Mouse (Mus musculus): ENCODE measurements around the gene Nubp2. TPM values are rescaled to one million over a fixed set of nuclear protein-coding genes. Genes with fewer than 3 reads are reported as not detected.

The Nubp2 gene
- 41.3 and 51.3 TPM in 2 replicates for polyA plus RNA-seq (2015; fragmentation: Nextera tagmentation; extraction: Ambion mirVana)

- Histone ChIP-seq H3K4me3 (ENCODE audit: low read depth, low read length) (peak within 1 kb of the TSS; percentile 88), H3K36me3 (ENCODE audit: insufficient read depth, low read length) (peaks cover 12% of the 10 kb centered on the region; the same call in 1 of the 2 replicates), H3K4me2 (replicated peaks; ENCODE audit: low read depth, low read length) (peak within 1 kb of the TSS; percentile 87), H3K9me3 (ENCODE audit: low read length) (no peaks in the 10 kb centered on the region), H3K9ac (replicated peaks; ENCODE audit: low read depth) (peak within 1 kb of the TSS; percentile 86), H3K27me3 (replicated peaks; ENCODE audit: insufficient read depth, low read length) (no peaks in the 10 kb centered on the region), H3K27ac (ENCODE audit: low read length) (peak within 1 kb of the TSS; percentile 82), H3K4me1 (ENCODE audit: insufficient read depth, low read depth, low read length) (peaks cover 20% of the 10 kb centered on the region)
- peak; percentile 100 for DNase-seq (ENCODE audit: low spot score)
- peak; percentile 97 for ATAC-seq
- under 1% methylated on average over 69 of the region's 69 CpGs for WGBS
- peak; percentile 46 for TF ChIP-seq CTCF (IDR thresholded peaks at IDR 0.05)
- TF ChIP-seq EP300 (IDR thresholded peaks at IDR 0.05): peak; percentile 78
These were observed at the start of gene Nubp2, which contains the start of gene Spsb3 for GRCm38 (mm10) chr17:24886134-24886931. Gene Nubp2 (minus strand): TSS chr17:24886349. Gene Spsb3 (plus strand): TSS chr17:24886643.

- Histone ChIP-seq H3K27ac (ENCODE audit: low read length) (no peak overlapping the region), H3K36me3 (ENCODE audit: insufficient read depth, low read length) (no peaks in the 10 kb centered on the region), H3K9ac (replicated peaks; ENCODE audit: low read depth) (peak overlapping the region; percentile 79), H3K4me3 (ENCODE audit: low read depth, low read length) (peak overlapping the region; percentile 68), H3K27me3 (replicated peaks; ENCODE audit: insufficient read depth, low read length) (no peaks in the 10 kb centered on the region), H3K9me3 (ENCODE audit: low read length) (no peaks in the 10 kb centered on the region), H3K4me1 (ENCODE audit: insufficient read depth, low read depth, low read length) (peaks cover 9% of the 10 kb centered on the region), H3K4me2 (replicated peaks; ENCODE audit: low read depth, low read length) (peak overlapping the region; percentile 82)
- DNase-seq (ENCODE audit: low spot score): no peak
- no peak for TF ChIP-seq EP300 (IDR thresholded peaks at IDR 0.05)
- TF ChIP-seq CTCF (IDR thresholded peaks at IDR 0.05): no peak
- ATAC-seq: no peak
These were observed 49.5 kb upstream of the Nubp2 start for GRCm38 (mm10) chr17:24935666-24936065.

- Histone ChIP-seq H3K4me2 (replicated peaks; ENCODE audit: low read depth, low read length) (no peak overlapping the region), H3K4me1 (ENCODE audit: insufficient read depth, low read depth, low read length) (peaks cover 9% of the 10 kb centered on the region), H3K27me3 (replicated peaks; ENCODE audit: insufficient read depth, low read length) (no peaks in the 10 kb centered on the region), H3K9me3 (ENCODE audit: low read length) (no peaks in the 10 kb centered on the region), H3K4me3 (ENCODE audit: low read depth, low read length) (no peak overlapping the region), H3K36me3 (ENCODE audit: insufficient read depth, low read length) (no peaks in the 10 kb centered on the region), H3K27ac (ENCODE audit: low read length) (no peak overlapping the region), H3K9ac (replicated peaks; ENCODE audit: low read depth) (peak overlapping the region; percentile 79; the same call in 1 of the 2 replicates)
- WGBS: 55% methylated on average over 4 of the region's 4 CpGs
- DNase-seq (ENCODE audit: low spot score): no peak
- no peak for TF ChIP-seq CTCF (IDR thresholded peaks at IDR 0.05)
- TF ChIP-seq EP300 (IDR thresholded peaks at IDR 0.05): no peak
- ATAC-seq: no peak
These were observed 48.8 kb upstream of the Nubp2 start for GRCm38 (mm10) chr17:24934926-24935325.

GRCm38 (mm10) chr17:24933163-24933562 lies 47.0 kb upstream of the Nubp2 start:
- Histone ChIP-seq H3K4me2 (replicated peaks; ENCODE audit: low read depth, low read length) (no peak overlapping the region), H3K9me3 (ENCODE audit: low read length) (no peaks in the 10 kb centered on the region), H3K36me3 (ENCODE audit: insufficient read depth, low read length) (no peaks in the 10 kb centered on the region), H3K27ac (ENCODE audit: low read length) (no peak overlapping the region), H3K9ac (replicated peaks; ENCODE audit: low read depth) (no peak overlapping the region), H3K4me1 (ENCODE audit: insufficient read depth, low read depth, low read length) (peaks cover 9% of the 10 kb centered on the region), H3K4me3 (ENCODE audit: low read depth, low read length) (no peak overlapping the region), H3K27me3 (replicated peaks; ENCODE audit: insufficient read depth, low read length) (no peaks in the 10 kb centered on the region)
- TF ChIP-seq CTCF (IDR thresholded peaks at IDR 0.05): no peak
- no peak for TF ChIP-seq EP300 (IDR thresholded peaks at IDR 0.05)
- DNase-seq (ENCODE audit: low spot score) (no peak), ATAC-seq (no peak)
- 78% methylated on average over 4 of the region's 4 CpGs for WGBS

GRCm38 (mm10) chr17:24932431-24932830 lies 46.3 kb upstream of the Nubp2 start:
- 88% methylated on average over 4 of the region's 4 CpGs for WGBS
- Histone ChIP-seq H3K9me3 (ENCODE audit: low read length) (no peaks in the 10 kb centered on the region), H3K4me1 (ENCODE audit: insufficient read depth, low read depth, low read length) (peaks cover 9% of the 10 kb centered on the region), H3K9ac (replicated peaks; ENCODE audit: low read depth) (no peak overlapping the region), H3K4me3 (ENCODE audit: low read depth, low read length) (no peak overlapping the region), H3K4me2 (replicated peaks; ENCODE audit: low read depth, low read length) (no peak overlapping the region), H3K27me3 (replicated peaks; ENCODE audit: insufficient read depth, low read length) (no peaks in the 10 kb centered on the region), H3K27ac (ENCODE audit: low read length) (no peak overlapping the region), H3K36me3 (ENCODE audit: insufficient read depth, low read length) (no peaks in the 10 kb centered on the region)
- TF ChIP-seq CTCF (IDR thresholded peaks at IDR 0.05) (no peak), EP300 (IDR thresholded peaks at IDR 0.05) (no peak)
- no peak for DNase-seq (ENCODE audit: low spot score)
- no peak for ATAC-seq

- Histone ChIP-seq H3K36me3 (ENCODE audit: insufficient read depth, low read length) (0 out of 2 replicates have a peak, but pooled peaks cover 4% of the 10 kb centered on the region), H3K27ac (ENCODE audit: low read length) (no peak overlapping the region), H3K4me1 (ENCODE audit: insufficient read depth, low read depth, low read length) (no peaks in the 10 kb centered on the region), H3K4me3 (ENCODE audit: low read depth, low read length) (no peak overlapping the region), H3K27me3 (replicated peaks; ENCODE audit: insufficient read depth, low read length) (no peaks in the 10 kb centered on the region), H3K9me3 (ENCODE audit: low read length) (no peaks in the 10 kb centered on the region), H3K9ac (replicated peaks; ENCODE audit: low read depth) (no peak overlapping the region), H3K4me2 (replicated peaks; ENCODE audit: low read depth, low read length) (no peak overlapping the region)
- WGBS: 71% methylated on average over 1 of the region's 1 CpGs
- DNase-seq (ENCODE audit: low spot score) (no peak), ATAC-seq (peak; percentile 17; the same call in 1 of the 2 replicates)
- TF ChIP-seq CTCF (IDR thresholded peaks at IDR 0.05): no peak
- no peak for TF ChIP-seq EP300 (IDR thresholded peaks at IDR 0.05)
These were observed 43.4 kb upstream of the Nubp2 start for GRCm38 (mm10) chr17:24929506-24929905.

Measured in lung, postnatal 0 days (tissue).